Mouse (Mus musculus): ENCODE measurements at regions not wholly inside any gene's neighbourhood (a gene's known extent, or its start where the extent isn't known, plus 50 kb on each side); places are given as distances from the start of the nearest gene placed in this dataset.

DNA sequence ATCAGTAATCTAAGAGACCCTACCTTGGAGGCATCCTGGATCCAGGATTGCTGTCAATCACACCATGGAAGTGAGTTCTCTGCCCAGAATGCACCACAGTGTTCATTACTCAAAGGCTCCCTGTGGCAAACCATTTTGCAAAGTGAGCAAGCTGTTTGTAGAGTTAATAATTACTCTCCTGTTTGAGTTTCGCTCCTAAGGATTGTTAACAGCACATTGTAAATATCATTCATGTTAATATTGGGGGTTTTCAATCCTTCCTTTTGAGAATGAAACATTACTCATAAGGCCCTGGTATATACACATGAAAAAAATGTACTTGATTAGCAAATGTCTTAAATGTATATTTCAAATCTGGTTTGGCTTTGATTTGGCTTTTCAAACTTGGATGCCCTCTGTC lies 58.1 kb upstream of the Clstn2 start:
- Histone ChIP-seq H3K4me3 (no peak overlapping the region), H3K27ac (no peak overlapping the region)
- intact Hi-C loops (cut with DNase I), result no loop called here
- TF ChIP-seq CTCF (IDR thresholded peaks at IDR 0.05), result no peak
- no peak for DNase-seq (ENCODE audit: extremely low spot score in 1 of 2, low spot score in 2 of 2)

DNA sequence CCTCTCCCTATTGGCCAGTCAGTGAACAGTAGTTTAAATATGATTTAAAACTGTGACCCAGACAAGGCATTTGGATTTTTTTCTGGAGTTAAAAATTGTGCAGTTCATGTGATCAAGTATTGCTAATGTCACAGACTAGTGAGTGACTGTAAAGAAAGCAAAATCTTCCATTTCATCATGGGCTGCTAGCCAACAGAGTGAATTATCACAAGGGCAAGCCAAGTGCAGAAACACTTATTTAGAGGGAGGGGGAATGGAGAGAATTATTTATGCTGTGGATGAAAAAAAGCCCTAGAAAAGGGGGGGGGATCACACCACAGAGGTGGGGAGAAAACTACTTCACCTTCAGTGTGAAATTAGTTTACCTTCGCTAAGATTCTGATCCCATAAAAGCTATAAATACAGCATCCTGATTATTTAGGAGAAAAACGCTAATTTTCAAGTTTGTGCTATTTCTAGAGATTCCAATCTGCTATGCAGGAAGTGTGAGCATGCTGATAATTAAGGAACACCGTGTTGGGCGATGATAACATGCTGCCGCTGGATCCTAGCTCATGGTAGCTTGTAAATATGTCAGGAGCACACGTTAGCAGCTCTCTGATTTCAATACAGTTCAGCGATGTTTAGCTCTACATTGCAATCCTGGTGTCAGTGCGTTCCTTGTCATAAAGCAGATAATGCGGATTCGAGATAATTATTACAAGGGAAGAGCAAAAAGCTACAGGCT lies 62.2 kb upstream of the Clstn2 start:
- H3K27ac ChIP-seq, result no peak overlapping the region
- DNase-seq (ENCODE audit: extremely low spot score in 1 of 2, low spot score in 2 of 2), result no peak
- TF ChIP-seq CTCF (IDR thresholded peaks at IDR 0.05), result no peak

GRCm38 (mm10) chr9:98123390-98123789 lies 90.4 kb upstream of the Clstn2 start:
- H3K27ac ChIP-seq, result no peak overlapping the region
- TF ChIP-seq CTCF (IDR thresholded peaks at IDR 0.05), result peak; percentile 11
- no peak for DNase-seq (ENCODE audit: extremely low spot score in 1 of 2, low spot score in 2 of 2)
- H3K4me3 ChIP-seq, result no peak overlapping the region
- intact Hi-C loops (cut with DNase I), result no loop called here

More for the DNA sequence above, 62.2 kb upstream of the Clstn2 start:
- intact Hi-C loops (cut with DNase I), result no loop called here
- H3K4me3 ChIP-seq, result no peak overlapping the region

GRCm38 (mm10) chr9:98129596-98129995 lies 96.6 kb upstream of the Clstn2 start:
- Histone ChIP-seq H3K4me3 (no peak overlapping the region), H3K27ac (no peak overlapping the region)
- no peak for DNase-seq (ENCODE audit: extremely low spot score in 1 of 2, low spot score in 2 of 2)
- intact Hi-C loops (cut with DNase I), result no loop called here
- TF ChIP-seq CTCF (IDR thresholded peaks at IDR 0.05), result no peak

DNA sequence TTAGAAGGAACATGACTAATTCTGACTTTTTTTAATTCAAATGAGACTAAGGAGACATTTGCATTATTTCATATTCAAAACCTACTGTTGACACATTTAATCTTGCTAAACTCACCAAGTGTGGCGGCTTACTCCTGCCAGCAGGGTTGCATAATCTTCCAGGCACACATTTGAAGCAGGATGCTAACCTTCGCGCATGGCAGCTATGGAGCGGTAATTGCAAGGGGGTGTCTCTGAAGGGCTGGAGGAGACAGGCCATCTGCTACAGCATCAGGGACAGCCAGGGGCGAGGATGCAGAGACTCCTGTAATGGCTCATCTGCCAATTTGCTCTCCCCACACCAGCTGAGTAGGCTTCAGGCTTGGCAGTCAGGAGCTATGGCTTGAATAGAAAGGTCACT lies 97.9 kb upstream of the Clstn2 start:
- intact Hi-C loops (cut with DNase I), result loop anchor here (2.0 to 5.0 kb wide), 2 partner anchors 99 to 258 kb away; partner anchors contain the start of gene Clstn2
- peak; percentile 46 to 72 for DNase-seq (ENCODE audit: extremely low spot score in 1 of 2, low spot score in 2 of 2)
- Histone ChIP-seq H3K4me3 (no peak overlapping the region), H3K27ac (peak overlapping the region; percentile 77)
- TF ChIP-seq CTCF (IDR thresholded peaks at IDR 0.05), result no peak

- Histone ChIP-seq H3K27ac (no peak overlapping the region), H3K4me3 (no peak overlapping the region)
- intact Hi-C loops (cut with DNase I), result no loop called here
- no peak for TF ChIP-seq CTCF (IDR thresholded peaks at IDR 0.05)
- DNase-seq (ENCODE audit: extremely low spot score in 1 of 2, low spot score in 2 of 2), result no peak
Measured at GRCm38 (mm10) chr9:98140546-98140945, 107.6 kb upstream of the Clstn2 start.

GRCm38 (mm10) chr9:98142121-98142520 lies 109.1 kb upstream of the Clstn2 start:
- TF ChIP-seq CTCF (IDR thresholded peaks at IDR 0.05), result no peak
- Histone ChIP-seq H3K4me3 (no peak overlapping the region), H3K27ac (no peak overlapping the region)
- no peak for DNase-seq (ENCODE audit: extremely low spot score in 1 of 2, low spot score in 2 of 2)
- intact Hi-C loops (cut with DNase I), result no loop called here

DNA sequence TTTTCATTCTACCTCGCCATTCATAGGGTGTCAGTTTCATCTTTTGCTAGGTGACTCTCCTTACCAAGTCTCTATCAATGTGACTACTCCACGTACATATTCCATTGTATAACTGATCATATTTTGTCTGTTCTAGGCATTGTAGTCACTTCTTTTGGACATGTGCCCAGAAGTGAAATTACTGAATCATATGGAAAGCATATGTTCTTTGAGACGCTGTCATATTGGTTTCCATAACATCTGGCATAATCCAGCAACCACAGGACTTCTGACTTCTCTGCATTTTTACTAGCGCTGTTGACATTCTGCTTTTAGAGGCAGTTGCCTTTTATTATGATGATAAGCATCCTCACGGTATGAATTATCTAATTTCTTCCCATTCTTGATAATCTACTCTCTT lies 113.9 kb upstream of the Clstn2 start:
- Histone ChIP-seq H3K4me3 (no peak overlapping the region), H3K27ac (no peak overlapping the region)
- no peak for TF ChIP-seq CTCF (IDR thresholded peaks at IDR 0.05)
- no peak for DNase-seq (ENCODE audit: extremely low spot score in 1 of 2, low spot score in 2 of 2)
- intact Hi-C loops (cut with DNase I), result no loop called here

GRCm38 (mm10) chr9:98158421-98158820 lies 125.4 kb upstream of the Clstn2 start:
- no peak for TF ChIP-seq CTCF (IDR thresholded peaks at IDR 0.05)
- intact Hi-C loops (cut with DNase I), result no loop called here
- no peak for DNase-seq (ENCODE audit: extremely low spot score in 1 of 2, low spot score in 2 of 2)
- no peak overlapping the region for H3K27ac ChIP-seq
- no peak overlapping the region for H3K4me3 ChIP-seq

DNA sequence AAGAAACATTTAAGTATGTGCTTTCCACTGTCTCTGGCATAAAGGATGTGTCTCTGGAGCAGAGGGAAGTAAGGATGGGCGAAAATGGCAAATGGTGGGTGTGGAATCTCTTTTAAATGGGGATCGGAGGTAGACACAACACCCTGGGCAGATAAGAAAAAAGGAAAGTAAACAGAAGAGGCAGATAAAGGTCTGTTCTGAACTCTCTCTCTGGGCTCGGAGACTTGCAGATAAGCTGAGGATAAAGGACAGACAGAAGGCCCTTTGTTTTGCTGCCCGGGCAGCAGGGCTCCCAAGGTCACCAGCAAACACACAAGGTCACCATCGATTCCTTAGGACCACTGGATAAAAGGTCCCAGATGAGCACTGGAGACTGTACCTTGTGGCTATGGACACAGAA lies 122.7 kb upstream of the Nmnat3 start:
- no peak for TF ChIP-seq CTCF (IDR thresholded peaks at IDR 0.05)
- no peak overlapping the region for H3K27ac ChIP-seq
- intact Hi-C loops (cut with DNase I), result no loop called here
- DNase-seq (ENCODE audit: extremely low spot score in 1 of 2, low spot score in 2 of 2), result no peak
- H3K4me3 ChIP-seq, result no peak overlapping the region

- no peak overlapping the region for H3K27ac ChIP-seq
- intact Hi-C loops (cut with DNase I), result no loop called here
- no peak for DNase-seq (ENCODE audit: extremely low spot score in 1 of 2, low spot score in 2 of 2)
- TF ChIP-seq CTCF (IDR thresholded peaks at IDR 0.05), result no peak
- H3K4me3 ChIP-seq, result no peak overlapping the region
Measured at GRCm38 (mm10) chr9:98174056-98174455, 113.2 kb upstream of the Nmnat3 start.

- no peak for DNase-seq (ENCODE audit: extremely low spot score in 1 of 2, low spot score in 2 of 2)
- Histone ChIP-seq H3K4me3 (no peak overlapping the region), H3K27ac (no peak overlapping the region)
- TF ChIP-seq CTCF (IDR thresholded peaks at IDR 0.05), result no peak
- intact Hi-C loops (cut with DNase I), result no loop called here
Measured at GRCm38 (mm10) chr9:98176701-98177380, 110.4 kb upstream of the Nmnat3 start.

GRCm38 (mm10) chr9:98180766-98181165 lies 106.5 kb upstream of the Nmnat3 start:
- Histone ChIP-seq H3K27ac (no peak overlapping the region), H3K4me3 (no peak overlapping the region)
- intact Hi-C loops (cut with DNase I), result no loop called here
- no peak for TF ChIP-seq CTCF (IDR thresholded peaks at IDR 0.05)
- DNase-seq (ENCODE audit: extremely low spot score in 1 of 2, low spot score in 2 of 2), result no peak

All from left cerebral cortex, adult 2 months (tissue).